Mouse (Mus musculus): ENCODE data around the gene Zbtb32.

DNA sequence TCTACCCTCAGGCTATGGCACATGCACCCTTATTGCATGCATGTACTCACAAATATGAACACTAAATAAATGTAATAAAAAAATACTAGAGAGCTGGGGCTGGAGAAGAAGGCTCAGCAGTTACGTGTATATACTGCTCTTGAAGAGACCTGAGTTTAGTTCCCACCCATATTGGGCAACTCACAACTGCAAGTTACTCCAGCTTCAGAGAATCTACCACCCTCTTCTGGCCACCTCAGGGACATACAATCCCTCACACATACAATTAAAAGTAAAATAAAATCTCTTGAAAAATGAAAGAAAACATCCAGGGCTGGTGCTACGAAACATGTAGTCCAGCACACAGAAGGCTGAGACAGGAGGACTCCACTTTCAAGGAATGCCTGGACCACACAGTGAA, 15.7 kb upstream of the Zbtb32 start:
- TF ChIP-seq ETS1 (conservative IDR thresholded peaks at IDR 0.05; ENCODE audit: low read depth, low read length) (no peak), JUN (IDR thresholded peaks at IDR 0.05; ENCODE audit: insufficient read depth, low read depth, low read length) (no peak), TBP (conservative IDR thresholded peaks at IDR 0.05; ENCODE audit: low read depth, low read length) (no peak), MYC (IDR thresholded peaks at IDR 0.05; ENCODE audit: low read depth, low read length) (no peak), POLR2A (IDR thresholded peaks at IDR 0.05; ENCODE audit: low read depth, low read length) (no peak), UBTF (IDR thresholded peaks at IDR 0.05; ENCODE audit: low read depth, low read length) (no peak), TCF12 (IDR thresholded peaks at IDR 0.05; ENCODE audit: low read depth, low read length) (no peak), MAX (IDR thresholded peaks at IDR 0.05; ENCODE audit: low read length) (no peak), EP300 (IDR thresholded peaks at IDR 0.05; ENCODE audit: low read length) (no peak), SIN3A (IDR thresholded peaks at IDR 0.05; ENCODE audit: low read length) (no peak), HCFC1 (IDR thresholded peaks at IDR 0.05; ENCODE audit: low read depth, low read length) (no peak), CHD2 (IDR thresholded peaks at IDR 0.05; ENCODE audit: low read length) (no peak), CTCF (conservative IDR thresholded peaks at IDR 0.05 in 1 of 2, IDR thresholded peaks at IDR 0.05 in 1 of 2; ENCODE audit: low read depth in 2 of 2, low read length in 2 of 2) (peak in 1 of 2 experiments; percentile 71; a peak in 3 of 4 replicates)

All from CH12.LX (cell line).